Mouse (Mus musculus) frontal cortex, postnatal 10 days (tissue): ENCODE measurements around the gene Ppp1r1c.
"Not testable (repeated sequence)": the region's sequence is repeated elsewhere in the genome, so short reads cannot be mapped to it uniquely, and the experiment has no call there.

Experiments used
- DNase-seq, 2 experiments: peaks; one replicate each; pipeline ENCODE4 v3.0.0; 2022; ENCODE audit warnings: low spot score in 2 of 2, mixed read lengths in 1 of 2

Gene Ppp1r1c

DNA sequence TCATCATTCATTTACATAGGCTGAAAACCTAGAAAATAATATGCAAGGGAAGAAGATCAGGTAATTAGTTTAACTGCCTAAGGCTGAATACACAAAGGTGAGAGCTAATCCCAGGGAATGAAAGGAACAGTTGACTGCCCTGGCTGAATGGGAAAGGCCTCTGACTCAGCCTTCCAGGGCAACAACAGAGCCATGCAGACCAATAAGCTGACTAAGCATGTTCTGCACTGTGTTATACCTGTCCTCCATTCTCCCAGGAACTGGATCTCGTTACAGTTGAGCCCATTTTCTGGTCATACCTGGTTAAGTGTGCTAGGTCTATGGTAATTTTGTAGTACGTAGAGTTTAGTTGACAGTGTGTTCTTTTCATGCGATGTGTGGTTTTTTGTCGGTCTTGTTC lies 36.6 kb downstream of the Ppp1r1c start:
- no peak for DNase-seq

GRCm38 (mm10) chr2:79751685-79752084 lies 44.1 kb downstream of the Ppp1r1c start:
- no peak for DNase-seq

DNA sequence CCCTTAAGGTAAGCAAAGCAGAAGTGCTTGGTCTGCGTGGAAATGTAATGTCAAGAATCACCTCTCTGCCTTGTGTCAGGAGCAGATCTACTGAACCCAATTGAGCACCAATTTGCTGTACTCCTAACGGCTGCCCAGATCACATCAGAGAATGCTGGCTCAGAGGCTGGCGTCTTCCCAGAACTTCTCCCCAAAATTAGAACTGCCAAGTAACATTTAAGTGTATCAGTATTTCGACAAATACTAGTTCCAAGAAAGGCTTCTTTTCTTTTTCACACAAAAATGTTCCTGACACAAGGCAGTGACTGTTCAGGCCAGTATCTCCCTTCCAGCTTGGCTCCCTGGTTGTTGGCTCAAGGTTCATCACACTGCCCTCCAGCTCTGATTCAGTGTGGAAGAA lies 52.4 kb downstream of the Ppp1r1c start:
- DNase-seq, result peak; percentile 7 to 10

- DNase-seq, result no peak
Observed at GRCm38 (mm10) chr2:79762723-79763388, 55.3 kb downstream of the Ppp1r1c start.

GRCm38 (mm10) chr2:79765032-79765431 lies 57.5 kb downstream of the Ppp1r1c start:
- DNase-seq, result no peak

- no peak for DNase-seq
Observed at GRCm38 (mm10) chr2:79765723-79766122, 58.1 kb downstream of the Ppp1r1c start.

- DNase-seq, result no peak
Observed at GRCm38 (mm10) chr2:79768625-79769024, 61.0 kb downstream of the Ppp1r1c start.

DNA sequence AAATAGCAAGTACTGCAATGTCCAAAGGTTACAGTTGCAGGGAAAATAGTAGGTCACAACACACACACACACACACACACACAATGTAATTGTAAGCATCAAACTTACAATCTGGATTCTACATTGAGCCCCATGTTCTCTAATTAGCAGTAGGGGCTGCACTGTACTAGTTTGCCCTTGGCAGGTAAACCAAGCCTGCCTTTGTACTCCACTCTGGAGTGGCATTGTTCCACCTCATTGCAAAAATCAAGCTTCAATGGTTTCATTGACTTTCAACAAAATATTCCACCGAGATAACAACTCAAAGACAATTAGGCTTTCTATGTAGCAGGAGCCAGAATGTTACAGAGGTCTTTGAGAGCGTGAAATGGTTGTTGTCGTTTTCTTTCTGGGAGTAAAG lies 62.7 kb downstream of the Ppp1r1c start:
- DNase-seq, result no peak

DNA sequence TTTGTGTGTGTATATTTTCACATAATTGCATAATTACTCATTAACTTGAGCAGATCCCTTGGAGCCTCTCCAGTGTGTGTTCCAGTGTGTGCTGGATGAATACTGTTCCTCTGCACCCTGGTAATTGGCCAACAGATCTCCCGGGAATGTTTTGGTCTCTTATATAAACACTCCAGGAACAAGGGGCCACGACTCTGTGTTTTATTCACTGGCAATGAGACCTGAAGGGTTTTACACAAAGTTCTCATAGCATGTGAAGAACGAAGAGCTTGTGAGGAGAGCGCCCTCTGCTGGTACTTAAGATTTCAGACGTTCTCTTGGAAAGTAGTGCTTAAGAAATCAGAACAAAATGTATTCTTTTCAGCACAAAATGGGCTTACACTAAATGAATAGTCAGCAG lies 66.8 kb downstream of the Ppp1r1c start:
- peak; percentile 23 to 68 for DNase-seq

DNA sequence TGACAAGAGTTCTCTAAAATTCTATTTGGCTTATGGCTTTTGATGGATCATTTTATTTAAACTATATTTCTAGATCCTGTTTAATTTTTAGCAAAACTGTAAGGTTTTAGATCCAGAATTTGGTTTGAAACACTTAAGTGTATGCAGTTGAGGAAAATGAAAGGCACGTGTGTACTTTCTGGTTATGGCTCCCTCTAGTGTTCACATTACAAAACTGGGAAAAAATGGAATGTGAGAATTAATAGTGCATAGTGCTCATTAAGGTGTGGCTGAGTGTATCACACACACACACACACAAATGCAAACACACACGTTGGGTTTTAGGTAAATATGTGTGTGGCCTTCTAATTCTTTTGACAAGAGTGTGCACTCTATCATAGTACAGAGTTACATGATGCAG lies 70.2 kb downstream of the Ppp1r1c start:
- DNase-seq, result no peak

GRCm38 (mm10) chr2:79780772-79781171 lies 73.2 kb downstream of the Ppp1r1c start:
- DNase-seq, result no peak

DNA sequence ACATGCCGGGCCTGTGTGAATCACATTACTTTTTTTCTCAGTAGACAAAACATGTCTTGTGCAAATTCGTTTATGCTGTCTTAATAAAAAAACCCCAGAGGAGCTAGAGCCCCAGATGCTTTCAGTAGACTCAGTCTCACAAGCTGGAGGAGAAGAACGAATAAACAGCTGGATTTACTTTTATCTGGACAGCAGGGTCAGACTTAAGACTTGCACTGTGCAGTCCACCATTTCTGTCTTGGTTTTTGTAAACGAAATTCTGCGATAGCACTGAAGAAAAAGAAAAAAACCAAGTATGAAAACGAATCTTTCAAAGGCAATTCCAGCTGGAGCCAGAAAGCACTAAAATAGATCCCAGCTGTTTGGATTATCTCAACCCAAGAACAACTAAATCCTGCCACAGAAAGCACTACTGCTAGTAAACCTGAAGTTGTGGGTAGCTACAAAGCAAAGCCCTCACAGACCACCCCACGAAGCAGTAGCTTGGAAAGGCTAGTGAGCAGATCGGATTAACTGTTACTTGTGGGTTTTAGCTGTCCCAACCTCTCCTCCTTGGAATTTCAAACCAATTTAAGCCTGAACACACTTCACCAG lies 78.1 kb downstream of the Ppp1r1c start:
- DNase-seq, result no peak

- DNase-seq, result no peak
Observed at GRCm38 (mm10) chr2:79786467-79786866, 78.9 kb downstream of the Ppp1r1c start.

GRCm38 (mm10) chr2:79793186-79793585 lies 85.6 kb downstream of the Ppp1r1c start:
- no peak for DNase-seq

GRCm38 (mm10) chr2:79797444-79797843 lies 89.9 kb downstream of the Ppp1r1c start:
- no peak for DNase-seq

DNA sequence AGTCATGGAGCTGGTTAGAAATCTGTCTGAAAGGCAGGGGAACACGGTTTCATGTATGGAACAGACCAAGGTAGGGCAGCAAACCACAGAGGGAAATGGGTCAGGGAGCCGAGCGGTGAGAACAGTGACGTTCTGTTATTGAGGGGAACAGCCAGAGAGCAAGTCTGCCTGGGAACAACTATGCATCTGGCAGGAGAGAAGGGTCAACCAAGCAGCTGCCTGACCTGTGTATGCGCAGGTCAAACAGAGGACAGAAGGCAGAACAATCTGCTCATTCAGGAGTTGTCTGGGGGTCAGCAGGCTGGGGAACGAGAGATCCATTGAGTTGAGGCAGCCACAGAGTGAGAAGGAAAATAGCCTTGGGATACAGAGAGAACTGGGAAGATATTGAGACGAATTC lies 91.0 kb downstream of the Ppp1r1c start:
- DNase-seq, result no peak

DNA sequence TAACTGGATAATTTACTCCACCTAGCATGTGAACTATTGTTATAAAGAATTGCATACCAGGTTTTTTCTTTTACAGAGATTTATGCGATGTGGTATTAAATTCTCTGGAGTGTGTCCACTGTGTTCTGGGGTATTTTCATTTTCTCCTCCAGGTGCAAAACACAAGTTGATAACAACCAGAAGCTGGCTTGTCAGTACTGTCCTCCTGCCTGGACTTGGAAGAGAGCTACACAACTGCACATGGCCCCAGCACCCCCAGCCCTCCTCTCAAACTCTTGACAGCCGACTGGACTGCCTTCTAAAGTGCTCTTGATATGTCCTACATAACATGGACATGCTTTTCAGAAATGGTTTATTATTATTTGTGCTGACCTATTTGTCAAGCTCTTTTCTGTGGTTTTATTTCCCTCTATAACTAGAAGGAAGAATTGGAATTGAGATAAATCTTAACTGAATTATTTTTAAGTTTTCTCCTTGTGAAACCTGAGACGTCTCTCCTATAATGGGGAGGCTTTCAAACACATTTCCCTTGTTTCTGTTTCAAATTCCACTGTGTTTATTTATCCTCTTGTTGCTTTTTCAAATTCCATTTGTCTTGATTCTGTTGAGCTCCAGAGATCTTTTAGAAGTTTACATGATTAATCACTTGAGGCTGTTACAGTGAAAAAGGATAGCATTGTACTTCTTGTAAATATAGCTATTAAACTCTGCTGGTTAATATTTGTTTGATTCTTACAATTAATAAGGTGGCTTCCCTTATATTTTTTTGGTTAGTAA lies 108.3 kb downstream of the Ppp1r1c start:
- no peak for DNase-seq

GRCm38 (mm10) chr2:79819543-79819942 lies 112.0 kb downstream of the Ppp1r1c start:
- no peak for DNase-seq

DNA sequence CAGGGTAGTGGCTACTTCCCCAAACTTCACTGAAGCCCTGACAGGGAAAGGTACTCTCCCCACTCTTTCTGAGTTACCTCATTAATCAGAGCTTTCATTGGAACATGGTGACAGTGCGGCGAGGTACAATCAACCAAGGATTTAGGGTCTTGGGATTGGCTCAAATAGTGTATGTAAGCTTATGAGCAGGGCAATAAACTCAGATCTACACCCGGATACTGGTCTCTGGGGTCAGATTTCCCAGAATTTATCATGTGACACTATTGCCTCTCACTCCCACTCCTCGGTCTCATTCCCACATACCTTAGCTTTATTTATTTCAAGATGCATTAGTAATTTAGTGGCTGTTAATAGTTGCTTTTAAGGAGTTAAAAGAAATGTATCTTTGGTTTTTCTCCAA lies 118.3 kb downstream of the Ppp1r1c start:
- DNase-seq, result no peak

DNA sequence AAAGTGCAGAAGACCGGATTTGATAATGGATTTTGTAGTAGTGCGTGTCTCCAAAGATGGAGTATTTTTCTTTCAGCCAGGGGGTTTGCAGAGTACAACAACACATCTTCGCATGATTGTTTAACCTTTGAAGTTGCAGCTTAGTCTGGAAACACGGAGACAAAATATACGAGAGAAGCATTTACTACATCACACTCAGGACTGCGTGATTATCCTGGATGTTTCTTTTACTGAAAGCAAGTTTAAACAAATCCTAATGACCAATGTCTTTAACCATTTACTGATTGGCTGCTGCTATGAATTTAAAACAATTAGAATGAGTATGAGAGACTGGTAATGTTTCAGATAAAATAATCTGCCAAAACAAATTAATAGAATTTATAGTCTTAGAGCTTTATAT lies 131.5 kb downstream of the Ppp1r1c start:
- no peak for DNase-seq

DNA sequence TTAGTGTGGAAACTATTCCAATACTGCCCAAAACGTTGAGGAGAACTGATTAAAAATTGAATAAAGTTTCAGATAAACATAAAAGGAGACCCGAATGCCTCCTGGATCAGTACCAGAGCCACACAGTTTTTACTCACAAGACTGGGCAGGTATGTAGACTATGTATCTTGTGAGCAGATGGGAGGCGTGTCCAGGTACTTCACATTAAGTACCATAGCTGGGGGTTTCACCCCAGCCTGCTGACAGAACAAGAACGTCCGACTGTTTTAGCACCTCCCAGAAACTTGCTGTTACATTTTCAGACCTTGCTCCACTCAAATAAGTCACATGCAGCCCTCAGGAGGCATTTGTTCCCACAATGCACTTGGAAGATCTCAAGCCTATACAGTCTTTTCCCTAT lies 131.9 kb downstream of the Ppp1r1c start:
- DNase-seq, result no peak

- DNase-seq, result not testable (repeated sequence)
Observed at GRCm38 (mm10) chr2:79847396-79847795, 139.8 kb downstream of the Ppp1r1c start.

GRCm38 (mm10) chr2:79856874-79857273 lies 149.3 kb downstream of the Ppp1r1c start:
- DNase-seq, result no peak
